Mouse (Mus musculus): Measurements from ENCODE around the gene B3galnt2.

DNA sequence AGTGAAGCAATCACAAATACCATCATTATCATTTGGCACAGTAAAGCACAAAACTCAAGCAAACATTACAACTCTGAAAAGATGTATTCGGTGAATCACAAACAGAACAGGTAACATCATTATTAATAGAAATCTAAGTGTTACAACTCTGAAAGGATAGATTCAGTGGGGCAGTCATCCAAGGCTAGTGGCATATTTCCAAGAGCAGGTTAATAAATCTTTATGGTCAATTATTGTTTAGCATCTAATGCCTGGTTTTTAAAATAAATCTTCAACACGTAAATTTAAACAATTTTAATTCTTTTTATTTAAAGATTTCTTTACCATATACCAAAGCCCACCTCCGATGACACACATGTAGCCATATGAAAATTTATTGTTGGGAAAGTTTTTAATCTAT lies 34.9 kb upstream of the B3galnt2 start:
- no peak for TF ChIP-seq CTCF (IDR thresholded peaks at IDR 0.05; ENCODE audit: low read depth, low read length)
- no peak for TF ChIP-seq POLR2A (IDR thresholded peaks at IDR 0.05; ENCODE audit: borderline replicate concordance, low read depth, low read length)
